Mouse (Mus musculus) hindbrain, embryonic 14.5 days (tissue): Measurements from ENCODE around the gene Sprn. TPM values are rescaled to one million over a fixed set of nuclear protein-coding genes. Genes with fewer than 3 reads are reported as not detected.
"Not testable (repeated sequence)": the region's sequence is repeated elsewhere in the genome, so short reads cannot be mapped to it uniquely, and the experiment has no call there.

Experiments
- ATAC-seq: fragments of 200-750 bp; cut with Nextera tagmentation; 2 replicates; pipeline ENCODE4 v1.8.0; 2017; ENCODE audit warnings: moderate number of reproducible peaks, mild to moderate bottlenecking, moderate TSS enrichment, moderate library complexity; ENCODE audit not compliant: low FRiP score
- DNase-seq: peaks from one replicate; pipeline ENCODE4 v3.0.0-alpha.2; 2015; ENCODE audit warnings: low spot score
- H3K27ac ChIP-seq: fragments of 300-500 bp; sonication (generic); 2 replicates; pipeline ENCODE4 v1.5.1; 2014; ENCODE audit warnings: mild to moderate bottlenecking, moderate library complexity
- H3K27me3 ChIP-seq: fragments of 300-500 bp; sonication (generic); 2 replicates; pipeline ENCODE4 v1.6.1; 2014; ENCODE audit warnings: mild to moderate bottlenecking, low read length, mixed read lengths; ENCODE audit not compliant: control insufficient read depth, insufficient read depth
- H3K36me3 ChIP-seq: fragments of 300-500 bp; sonication (generic); replicated peaks from 2 replicates; pipeline ENCODE4 v1.6.1; 2014; ENCODE audit not compliant: control insufficient read depth, insufficient read depth
- H3K4me1 ChIP-seq: fragments of 300-500 bp; sonication (generic); replicated peaks from 2 replicates; pipeline ENCODE4 v1.6.1; 2014; ENCODE audit warnings: antibody characterized with exemption, low read length, mixed read lengths; ENCODE audit not compliant: control insufficient read depth, insufficient read depth
- H3K4me2 ChIP-seq: fragments of 300-500 bp; sonication (generic); replicated peaks from 2 replicates; pipeline ENCODE4 v1.6.1; 2014; ENCODE audit warnings: mild to moderate bottlenecking, moderate library complexity
- H3K4me3 ChIP-seq: fragments of 300-500 bp; sonication (generic); replicated peaks from 2 replicates; pipeline ENCODE4 v1.5.1; 2014; ENCODE audit warnings: mild to moderate bottlenecking, low read length
- H3K9ac ChIP-seq: fragments of 300-500 bp; sonication (generic); 2 replicates; pipeline ENCODE4 v1.6.1; 2014
- H3K9me3 ChIP-seq: fragments of 300-500 bp; sonication (generic); 2 replicates; pipeline ENCODE4 v1.6.1; 2016; ENCODE audit warnings: low read length; ENCODE audit not compliant: control insufficient read depth
- WGBS: fragments of 180-500 bp; shearing (Covaris S2); extraction: QIAGEN DNeasy Blood & Tissue Kit; methylation state at CpG from one replicate; pipeline ENCODE4 v1.1.7; 2014; 5-methylcytosine and 5-hydroxymethylcytosine counted together
- polyA plus RNA-seq: library from polyadenylated mRNA; unstranded; fragments of >200 nt; fragmentation: Nextera tagmentation; extraction: Ambion mirVana; gene quantifications from 2 replicates; pipeline ENCODE4 v1.2.1, GENCODE M21; 2014

Gene Sprn
- polyA plus RNA-seq, 1 experiment from 2014 or later, result 18.7 TPM

GRCm38 (mm10) chr7:140160363-140160762 is 5.7 kb upstream of the Sprn start:
- Histone ChIP-seq H3K27ac (no peak overlapping the region), H3K4me3 (no peak overlapping the region), H3K27me3 (no peaks in the 10 kb centered on the region), H3K4me1 (no peaks in the 10 kb centered on the region), H3K36me3 (no peaks in the 10 kb centered on the region), H3K4me2 (no peak overlapping the region), H3K9me3 (no peaks in the 10 kb centered on the region), H3K9ac (no peak overlapping the region)
- WGBS, result 86% methylated on average over 3 of the region's 3 CpGs
- ATAC-seq, result no peak
- DNase-seq, result no peak

GRCm38 (mm10) chr7:140153829-140154217 is 854 bp downstream of the Sprn start:
- 19% methylated on average over 4 of the region's 4 CpGs for WGBS

GRCm38 (mm10) chr7:140153383-140153782 is 1.3 kb downstream of the Sprn start:
- Histone ChIP-seq H3K4me3 (peak overlapping the region; percentile 41), H3K27me3 (peaks cover 4% of the 10 kb centered on the region; the same call in 1 of the 2 replicates), H3K4me1 (peaks cover 16% of the 10 kb centered on the region), H3K9me3 (no peaks in the 10 kb centered on the region), H3K36me3 (no peaks in the 10 kb centered on the region), H3K9ac (peak overlapping the region; percentile 57), H3K27ac (peak overlapping the region; percentile 43; the same call in 1 of the 2 replicates), H3K4me2 (peak overlapping the region; percentile 76)
- ATAC-seq (peak; percentile 22; the same call in 1 of the 2 replicates), DNase-seq (peak; percentile 32)
- WGBS, result 5% methylated on average over 28 of the region's 28 CpGs

More at GRCm38 (mm10) chr7:140153829-140154217, 854 bp downstream of the Sprn start:
- H3K9ac ChIP-seq, result peak overlapping the region; percentile 57
- peaks cover 4% of the 10 kb centered on the region; the same call in 1 of the 2 replicates for H3K27me3 ChIP-seq
- ATAC-seq, result peak; percentile 29
- DNase-seq, result peak; percentile 32
- H3K4me1 ChIP-seq, result peaks cover 16% of the 10 kb centered on the region
- no peaks in the 10 kb centered on the region for H3K9me3 ChIP-seq
- H3K36me3 ChIP-seq, result no peaks in the 10 kb centered on the region
- peak overlapping the region; percentile 41 for H3K4me3 ChIP-seq
- H3K27ac ChIP-seq, result no peak overlapping the region; the same call in 1 of the 2 replicates
- peak overlapping the region; percentile 76 for H3K4me2 ChIP-seq

- Histone ChIP-seq H3K4me3 (no peak overlapping the region), H3K4me2 (no peak overlapping the region), H3K9me3 (no peaks in the 10 kb centered on the region), H3K36me3 (no peaks in the 10 kb centered on the region), H3K27ac (no peak overlapping the region), H3K9ac (no peak overlapping the region), H3K27me3 (no peaks in the 10 kb centered on the region), H3K4me1 (no peaks in the 10 kb centered on the region)
- 78% methylated on average over 4 of the region's 4 CpGs for WGBS
- ATAC-seq (no peak), DNase-seq (no peak)
These were observed 10.1 kb downstream of the Sprn start for GRCm38 (mm10) chr7:140144550-140144949.

- no peak overlapping the region for H3K4me2 ChIP-seq
- no peak for ATAC-seq
- peak; percentile 64 for DNase-seq
- WGBS, result 7% methylated on average over 14 of the region's 14 CpGs
- H3K27ac ChIP-seq, result no peak overlapping the region
- H3K4me3 ChIP-seq, result no peak overlapping the region
- H3K9ac ChIP-seq, result no peak overlapping the region
- no peaks in the 10 kb centered on the region for H3K27me3 ChIP-seq
- no peaks in the 10 kb centered on the region for H3K9me3 ChIP-seq
- H3K36me3 ChIP-seq, result no peaks in the 10 kb centered on the region
- H3K4me1 ChIP-seq, result peaks cover 4% of the 10 kb centered on the region
These were observed 13.3 kb downstream of the Sprn start for GRCm38 (mm10) chr7:140141350-140141749.

- H3K27me3 ChIP-seq, result no peaks in the 10 kb centered on the region
- whole genome bisulfite sequencing, result 1% methylated on average over 8 of the region's 8 CpGs
- DNase-seq, result no peak
- peak overlapping the region; percentile 76 for H3K27ac ChIP-seq
- peak overlapping the region; percentile 81 for H3K4me2 ChIP-seq
- H3K9ac ChIP-seq, result peak overlapping the region; percentile 74
- no peaks in the 10 kb centered on the region for H3K9me3 ChIP-seq
- H3K36me3 ChIP-seq, result no peaks in the 10 kb centered on the region
- peak overlapping the region; percentile 55 for H3K4me3 ChIP-seq
- ATAC-seq, result no peak; the same call in 1 of the 2 replicates
- peaks cover 4% of the 10 kb centered on the region for H3K4me1 ChIP-seq
These were observed 16.7 kb downstream of the Sprn start for GRCm38 (mm10) chr7:140138021-140138310.

- peaks cover 4% of the 10 kb centered on the region for H3K4me1 ChIP-seq
- peak; percentile 98 for ATAC-seq
- peak within 1 kb of the TSS; percentile 55 for H3K4me3 ChIP-seq
- peak within 1 kb of the TSS; percentile 74 for H3K9ac ChIP-seq
- WGBS, result 1% methylated on average over 39 of the region's 39 CpGs
- DNase-seq, result peak; percentile 98
- H3K27ac ChIP-seq, result peak within 1 kb of the TSS; percentile 76
- H3K36me3 ChIP-seq, result no peaks in the 10 kb centered on the region
- peak within 1 kb of the TSS; percentile 81 for H3K4me2 ChIP-seq
- no peaks in the 10 kb centered on the region for H3K27me3 ChIP-seq
- no peaks in the 10 kb centered on the region for H3K9me3 ChIP-seq
These were observed 17.3 kb downstream of the Sprn start, which contains the start of gene Mtg1 for GRCm38 (mm10) chr7:140137135-140138020. TSS of gene Mtg1 (plus strand) at chr7:140137564.

GRCm38 (mm10) chr7:140135106-140135770 is 19.4 kb downstream of the Sprn start:
- WGBS, result 86% methylated on average over 5 of the region's 5 CpGs
- no peak for ATAC-seq
- no peak for DNase-seq
- H3K36me3 ChIP-seq, result no peaks in the 10 kb centered on the region
- no peak overlapping the region for H3K4me2 ChIP-seq
- no peak overlapping the region for H3K4me3 ChIP-seq
- H3K9ac ChIP-seq, result no peak overlapping the region
- no peaks in the 10 kb centered on the region for H3K9me3 ChIP-seq
- no peak overlapping the region for H3K27ac ChIP-seq
- H3K27me3 ChIP-seq, result no peaks in the 10 kb centered on the region
- peaks cover 4% of the 10 kb centered on the region for H3K4me1 ChIP-seq

- not testable (repeated sequence) for H3K4me1 ChIP-seq, H3K4me2 ChIP-seq, DNase-seq, ATAC-seq, H3K36me3 ChIP-seq, H3K27ac ChIP-seq, H3K27me3 ChIP-seq, H3K9ac ChIP-seq, H3K9me3 ChIP-seq, H3K4me3 ChIP-seq
- WGBS, result over 99% methylated on average over 6 of the region's 7 CpGs
These were observed 20.6 kb downstream of the Sprn start for GRCm38 (mm10) chr7:140134033-140134432.
